Mouse (Mus musculus): ENCODE results near the gene Eif4a2.

Gene Eif4a2

DNA sequence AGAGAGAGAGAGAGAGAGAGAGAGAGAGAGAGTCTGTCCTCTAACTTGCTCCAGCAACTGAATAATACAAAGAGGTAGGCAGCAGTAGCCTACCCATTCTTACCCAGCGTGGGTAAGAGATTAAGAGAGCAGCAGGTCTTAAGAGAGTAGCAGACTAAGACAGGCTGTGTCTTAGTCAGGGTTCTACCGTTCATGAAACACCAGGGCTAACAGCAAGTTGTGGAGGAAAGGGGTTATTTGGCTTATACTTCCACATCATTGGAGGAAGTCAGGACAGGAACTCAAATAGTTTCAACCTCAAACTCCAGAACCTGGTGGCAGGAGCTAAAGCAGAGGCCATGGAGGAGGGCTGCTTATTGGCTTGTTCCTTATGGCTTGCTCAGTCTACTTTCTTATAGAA, 3.4 kb upstream of the Eif4a2 start:
- DNase-seq (ENCODE audit: low read depth, low spot score) = no peak

DNA sequence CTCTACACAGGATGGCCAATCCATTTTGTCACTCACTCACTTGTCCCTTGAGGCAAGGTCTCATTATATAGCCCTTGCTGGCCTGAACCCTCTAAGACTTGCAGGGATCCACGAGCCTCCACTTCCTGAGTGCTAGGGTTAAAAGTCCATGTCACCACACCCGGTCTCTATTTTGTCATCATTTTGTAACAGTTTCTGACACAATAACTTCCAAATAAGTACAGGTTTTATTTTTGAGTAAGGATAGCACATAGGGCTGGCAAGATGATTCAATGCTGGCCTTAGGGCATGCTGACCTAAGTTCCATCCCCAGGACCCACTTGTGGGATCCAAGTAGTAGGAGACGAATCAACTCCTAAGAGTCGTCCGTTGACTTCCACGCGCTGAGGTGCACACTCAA, 1.1 kb upstream of the Eif4a2 start:
- DNase-seq (ENCODE audit: low read depth, low spot score) = no peak

DNA sequence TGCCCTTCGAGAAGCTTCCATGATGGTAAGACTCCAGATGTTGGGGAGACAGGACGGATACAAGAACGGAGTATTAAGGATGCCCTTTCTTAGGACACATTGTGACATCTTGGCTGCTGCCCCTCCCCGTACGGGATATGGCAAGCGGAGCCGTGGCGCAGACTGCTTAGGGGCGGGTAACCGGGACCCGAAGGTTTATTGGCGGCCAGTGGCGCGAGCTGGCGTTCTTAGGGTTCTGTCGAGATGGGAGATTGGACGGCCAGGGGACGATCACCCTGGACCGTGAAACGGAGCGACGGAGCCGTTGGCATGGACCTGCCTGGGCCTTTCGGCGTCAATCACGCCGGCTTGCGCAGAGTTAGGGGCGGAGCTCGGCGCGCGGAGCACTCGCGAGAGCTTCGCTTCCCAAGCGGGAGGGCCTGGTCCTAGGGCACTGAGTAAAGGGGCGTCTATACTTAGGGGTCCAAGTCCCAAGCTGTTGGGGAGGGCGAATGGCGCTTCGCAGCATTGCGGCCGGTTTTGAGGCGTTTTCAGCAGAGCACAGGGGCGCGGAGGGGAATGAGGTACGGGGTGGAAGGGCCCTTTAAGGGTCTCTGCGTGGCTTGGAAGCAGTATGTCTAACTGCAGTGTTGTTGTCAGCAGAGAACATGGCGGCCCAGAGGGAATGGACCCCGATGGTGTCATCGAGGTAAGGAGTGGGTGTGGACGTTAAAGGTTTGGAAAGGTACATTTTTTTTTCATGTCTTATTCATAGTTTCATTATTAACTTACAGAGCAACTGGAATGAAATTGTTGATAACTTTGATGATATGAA, 909 bp downstream of the Eif4a2 start:
- DNase-seq (ENCODE audit: low read depth, low spot score) = peak; percentile 66

DNA sequence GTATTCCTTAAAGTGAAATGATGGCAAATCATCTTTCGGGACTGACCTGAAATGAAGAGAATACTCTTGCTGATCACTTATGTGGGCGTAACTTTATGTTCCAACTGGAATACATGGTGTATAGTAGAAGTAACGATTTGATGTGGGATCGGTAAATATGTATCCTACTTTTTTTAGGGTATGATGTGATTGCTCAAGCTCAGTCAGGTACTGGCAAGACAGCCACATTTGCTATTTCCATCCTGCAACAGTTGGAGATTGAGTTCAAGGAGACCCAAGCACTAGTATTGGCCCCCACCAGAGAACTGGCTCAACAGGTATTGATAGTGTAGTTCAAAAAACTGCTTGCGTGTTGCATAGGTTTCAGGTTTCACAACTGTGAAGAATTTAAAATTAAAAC, 1.7 kb downstream of the Eif4a2 start:
- no peak for DNase-seq (ENCODE audit: low read depth, low spot score)

DNA sequence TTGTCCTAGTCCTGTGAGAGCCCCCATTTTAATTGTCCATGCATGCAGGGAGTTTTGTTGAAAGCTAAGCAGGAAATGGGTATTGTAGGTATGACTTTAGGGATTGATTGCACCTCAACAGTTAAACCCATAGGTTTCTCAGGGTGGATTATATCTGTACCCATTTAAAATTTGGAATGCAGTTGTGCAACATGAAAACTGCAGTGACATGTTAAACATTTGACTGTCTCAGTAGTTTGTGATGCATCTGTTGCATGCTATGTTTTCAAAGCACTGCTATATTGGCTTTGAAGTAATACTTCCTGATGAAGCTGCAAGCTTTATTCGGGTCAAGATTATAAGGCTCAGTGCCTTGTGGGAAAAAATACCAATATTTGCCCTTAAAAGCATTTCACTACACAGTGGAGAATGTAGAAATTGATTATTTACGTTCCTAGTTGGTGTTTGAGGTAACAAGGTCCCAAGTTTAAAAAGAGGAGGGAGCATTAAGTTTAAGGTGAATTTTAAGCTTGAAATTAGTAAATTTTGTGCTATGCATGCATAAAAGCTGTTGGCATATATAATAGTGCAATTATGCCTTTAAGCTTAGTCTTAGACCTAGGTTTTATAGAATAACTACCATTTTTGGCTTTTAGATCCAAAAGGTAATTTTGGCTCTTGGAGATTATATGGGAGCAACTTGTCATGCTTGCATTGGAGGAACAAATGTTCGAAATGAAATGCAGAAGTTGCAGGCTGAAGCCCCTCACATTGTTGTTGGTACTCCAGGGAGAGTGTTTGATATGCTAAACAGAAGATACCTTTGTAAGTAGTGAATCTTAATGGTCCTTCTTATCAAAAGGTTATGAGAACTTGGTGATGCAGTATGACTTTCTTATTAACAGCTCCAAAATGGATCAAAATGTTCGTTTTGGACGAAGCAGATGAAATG, 2.4 kb downstream of the Eif4a2 start:
- DNase-seq (ENCODE audit: low read depth, low spot score) = no peak

DNA sequence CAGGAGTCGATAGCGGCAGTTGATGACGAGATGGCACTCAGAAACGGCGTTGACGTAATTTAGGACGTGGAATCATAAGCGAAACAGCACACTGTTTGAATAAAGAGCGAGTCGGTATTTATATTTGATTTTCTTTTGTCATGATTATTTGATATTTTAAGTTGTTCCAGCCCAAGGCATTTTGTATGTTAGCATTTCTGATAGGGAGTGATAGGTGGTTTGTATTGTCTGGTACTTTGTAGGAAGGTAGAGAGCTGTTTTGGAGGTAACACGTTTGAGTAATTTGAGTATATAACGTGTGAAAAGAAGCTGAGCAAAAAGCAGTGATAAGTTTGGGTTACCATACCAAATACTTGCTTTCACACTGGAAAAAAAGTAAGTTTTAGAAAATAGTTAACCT, 5.1 kb downstream of the Eif4a2 start:
- DNase-seq (ENCODE audit: low read depth, low spot score) = no peak

DNA sequence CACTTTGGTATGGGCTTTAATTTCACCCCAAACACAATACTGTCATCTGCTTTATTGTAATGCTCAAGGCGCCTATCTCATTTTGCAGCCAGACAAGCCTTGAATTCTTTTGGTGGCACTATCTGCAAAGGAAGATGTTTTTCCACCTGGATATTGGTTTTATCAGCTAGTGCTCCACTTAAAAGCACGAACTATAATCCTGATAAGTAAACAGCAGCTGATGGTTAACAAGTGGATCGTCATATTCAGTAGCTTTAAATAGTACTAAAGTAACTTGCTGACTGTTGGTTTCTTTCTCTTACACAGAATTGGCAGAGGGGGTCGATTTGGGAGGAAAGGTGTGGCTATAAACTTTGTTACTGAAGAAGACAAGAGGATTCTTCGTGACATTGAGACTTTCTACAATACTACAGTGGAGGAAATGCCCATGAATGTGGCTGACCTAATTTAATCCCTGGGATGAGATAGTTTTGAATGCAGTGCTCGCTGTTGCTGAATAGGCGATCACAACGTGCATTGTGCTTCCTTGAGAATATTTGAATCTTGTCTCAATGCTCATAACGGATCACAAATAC, 5.7 kb downstream of the Eif4a2 start:
- no peak for DNase-seq (ENCODE audit: low read depth, low spot score)

DNA sequence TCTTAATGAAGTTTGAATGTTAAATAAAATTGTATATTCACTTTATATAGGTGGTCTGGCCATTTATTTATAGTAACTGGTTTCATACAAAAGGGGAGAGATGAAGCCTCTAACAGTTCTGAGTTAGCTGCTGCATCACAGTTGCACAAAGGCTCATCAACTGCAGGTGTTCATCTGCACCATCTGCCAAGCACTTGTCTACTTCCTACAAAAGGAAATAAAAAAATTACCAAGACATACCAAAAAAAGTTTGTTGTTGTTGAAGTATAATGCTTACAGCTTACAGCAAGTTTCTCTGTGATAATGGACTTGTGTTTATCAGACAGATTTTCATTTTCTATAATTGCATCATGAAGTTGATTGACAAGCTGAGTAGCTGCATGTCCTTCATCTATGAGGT, 6.7 kb downstream of the Eif4a2 start:
- DNase-seq (ENCODE audit: low read depth, low spot score) = no peak

DNA sequence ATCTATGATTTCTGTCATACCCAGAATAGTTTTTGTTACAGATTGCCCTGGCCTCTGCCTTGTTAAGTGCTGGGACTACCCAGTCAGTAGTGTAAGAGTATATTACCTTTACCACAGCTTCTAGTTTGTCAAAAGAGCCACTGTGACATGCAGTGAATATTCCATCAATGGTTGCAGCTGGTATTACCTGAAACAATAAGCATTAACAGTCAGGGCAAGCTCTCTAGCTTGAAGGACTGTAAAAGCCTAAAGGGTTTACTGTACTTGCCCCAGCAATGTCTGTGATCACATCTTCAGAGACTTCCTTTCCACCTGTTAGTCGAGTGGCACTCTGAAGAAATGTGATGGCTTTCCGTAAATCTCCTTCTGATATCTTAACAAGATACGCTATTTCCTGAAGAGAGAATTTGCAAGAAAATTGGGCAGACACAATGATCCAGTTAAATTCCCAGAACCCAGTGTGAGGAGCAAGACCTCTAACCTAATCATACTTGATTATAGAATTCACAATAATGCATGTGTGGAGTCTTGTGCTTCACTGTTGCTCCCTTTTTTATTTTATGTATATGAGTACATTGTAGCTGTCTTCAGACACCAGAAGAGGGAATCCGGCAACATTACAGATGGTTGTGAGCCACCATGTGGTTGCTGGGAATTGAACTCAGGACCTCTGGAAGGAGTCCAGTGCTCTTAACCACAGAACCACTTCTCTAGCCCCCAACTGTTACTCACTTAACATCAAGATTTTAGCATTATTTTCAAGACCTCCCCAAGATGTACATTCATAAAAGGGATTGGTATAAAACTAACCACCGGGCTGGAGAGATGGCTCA, 7.3 kb downstream of the Eif4a2 start:
- no peak for DNase-seq (ENCODE audit: low read depth, low spot score)

DNA sequence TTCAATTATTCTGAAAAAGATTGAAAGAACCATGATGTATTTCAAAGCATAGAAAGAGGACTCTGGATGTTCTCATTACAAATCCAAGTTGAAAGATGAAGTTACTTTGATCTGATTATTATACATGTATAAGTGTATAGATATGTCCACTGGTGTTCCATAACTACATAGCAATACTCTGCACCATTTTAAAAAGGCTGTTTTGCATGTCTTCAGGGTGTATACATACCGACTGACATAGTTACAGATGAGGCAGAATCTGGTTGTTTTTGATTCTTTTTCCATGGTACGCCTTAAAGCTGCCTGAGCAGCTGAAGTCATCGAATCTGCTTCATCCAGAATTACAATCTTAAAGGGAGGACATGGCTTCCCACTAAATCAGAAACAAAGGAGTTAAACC, 8.2 kb downstream of the Eif4a2 start:
- no peak for DNase-seq (ENCODE audit: low read depth, low spot score)

DNA sequence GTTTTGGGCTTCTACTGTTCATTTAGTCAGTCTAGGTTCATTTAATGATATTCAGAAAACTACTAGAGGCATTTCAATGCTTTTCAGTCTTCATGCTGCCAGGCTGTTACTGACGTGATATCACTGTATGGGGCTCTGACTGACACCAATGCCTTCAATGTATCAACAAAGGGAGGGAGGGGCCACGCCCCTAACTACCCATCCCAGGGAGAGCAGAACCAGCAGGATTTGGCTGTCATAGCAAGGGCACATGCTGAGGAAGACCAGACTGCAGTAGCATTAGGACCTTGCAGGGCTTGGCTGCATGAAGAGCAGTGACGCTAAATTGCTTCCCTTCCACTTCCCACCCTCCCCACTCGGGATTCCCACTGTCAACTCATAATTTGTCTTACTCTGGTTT, 9.9 kb downstream of the Eif4a2 start:
- no peak for DNase-seq (ENCODE audit: low read depth, low spot score)

DNA sequence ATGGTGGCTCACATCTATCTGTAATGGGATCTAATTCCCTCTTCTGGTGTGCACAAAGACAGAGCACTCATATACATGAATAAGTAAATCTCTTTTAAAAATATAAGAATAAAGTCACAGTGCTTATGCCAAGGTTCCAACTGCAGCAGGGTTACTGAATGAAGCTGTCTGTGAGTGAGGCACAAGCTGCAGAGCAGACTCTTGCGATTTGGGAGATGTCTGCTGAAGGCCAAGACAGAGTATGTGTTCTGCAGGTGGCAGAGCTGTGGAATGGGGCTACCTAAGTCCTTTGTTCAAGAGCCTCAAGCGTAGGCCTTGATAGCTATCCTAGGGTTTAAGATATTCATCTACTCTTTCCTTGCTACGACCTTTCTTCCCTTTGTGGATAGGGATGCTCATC, 15.2 kb downstream of the Eif4a2 start:
- no peak for DNase-seq (ENCODE audit: low read depth, low spot score)

DNA sequence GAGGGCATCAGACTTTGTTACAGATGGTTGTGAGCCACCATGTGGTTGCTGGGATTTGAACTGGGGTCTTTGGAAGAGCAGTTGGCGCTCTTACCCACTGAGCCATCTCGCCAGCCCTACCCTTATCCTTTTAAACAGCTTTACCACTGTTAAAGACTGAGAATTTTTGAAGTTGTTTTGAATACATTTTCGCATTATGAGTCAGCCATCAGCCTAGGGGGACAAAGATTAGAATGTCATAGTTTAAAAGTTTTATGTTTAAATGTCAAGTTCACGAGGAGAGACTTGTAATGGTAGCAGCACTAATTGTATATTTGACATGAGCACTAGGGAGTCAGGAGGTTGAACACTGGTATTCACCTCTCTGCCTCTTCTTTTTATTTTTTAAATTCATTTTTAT, 15.9 kb downstream of the Eif4a2 start:
- no peak for DNase-seq (ENCODE audit: low read depth, low spot score)

DNA sequence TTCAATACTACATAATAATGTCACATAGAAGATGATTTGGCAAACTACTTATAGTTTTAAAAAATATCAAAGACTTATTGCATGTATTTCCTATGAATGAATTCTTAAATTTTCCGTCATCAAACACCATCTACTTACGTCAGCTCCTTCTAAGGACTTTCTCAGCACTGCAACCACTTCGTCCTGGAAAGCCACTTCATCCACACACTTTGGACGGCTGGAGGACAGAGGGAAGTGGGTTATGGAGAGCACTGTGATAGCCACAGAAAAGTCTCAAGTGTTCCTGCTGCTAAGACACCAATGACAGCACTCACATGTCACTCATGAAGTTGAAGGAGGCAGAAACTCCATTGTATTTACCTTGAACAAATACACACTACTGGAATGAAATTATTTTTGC, 17.2 kb downstream of the Eif4a2 start:
- DNase-seq (ENCODE audit: low read depth, low spot score) = no peak

DNA sequence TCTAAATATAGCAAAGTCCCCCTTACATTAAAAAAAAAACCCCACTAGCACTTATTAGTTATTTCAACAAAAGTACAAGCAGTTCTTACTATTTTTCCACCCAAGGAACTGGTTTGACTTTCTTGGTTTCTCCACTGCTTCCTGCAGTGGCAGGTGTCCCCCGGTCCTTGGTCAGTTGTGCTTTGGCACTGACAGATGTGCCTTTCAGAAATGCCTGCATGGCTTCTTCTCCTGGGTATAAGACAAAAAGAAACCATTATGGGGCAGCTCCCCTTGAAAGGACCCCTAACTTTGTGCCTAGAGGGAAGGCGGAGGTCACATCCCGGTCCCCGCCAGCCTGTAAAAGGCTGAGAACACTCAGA, 20.0 kb downstream of the Eif4a2 start:
- DNase-seq (ENCODE audit: low read depth, low spot score) = no peak

DNA sequence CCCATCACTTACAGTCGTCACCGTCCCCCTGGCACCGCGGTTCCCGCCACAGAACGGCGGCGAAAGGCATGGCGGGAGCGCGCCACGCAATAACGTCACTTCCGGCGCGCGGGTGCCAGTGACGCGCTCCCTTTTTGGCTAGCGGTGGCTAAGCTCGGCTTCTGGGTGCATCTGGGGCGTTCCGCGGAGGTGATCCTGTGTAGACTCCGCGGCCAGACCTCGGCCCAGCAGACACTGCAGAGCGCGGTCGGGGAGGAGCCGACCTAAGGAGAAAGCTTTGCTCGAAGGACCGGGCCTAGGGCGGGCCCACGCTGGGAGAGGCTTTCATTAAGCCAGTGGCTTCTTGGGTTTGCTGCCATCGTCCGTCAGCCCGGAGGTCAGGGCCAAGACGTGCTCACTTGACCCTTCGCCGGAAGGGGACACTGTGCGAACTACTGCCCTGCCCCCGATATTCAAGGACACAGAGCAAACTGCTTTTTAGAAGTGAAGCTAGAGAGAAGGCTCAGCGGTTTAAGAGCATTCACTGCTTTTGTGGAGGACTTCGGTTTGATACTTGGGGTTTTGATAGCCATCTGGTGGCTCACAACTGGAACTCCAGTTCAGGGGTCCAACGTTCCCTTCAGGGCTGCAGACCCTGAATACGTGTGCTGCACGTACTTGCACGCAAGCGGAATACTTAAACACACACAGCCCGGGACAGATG, 20.6 kb downstream of the Eif4a2 start, which contains the start of gene Rfc4:
Rfc4 (minus strand) TSS at position 65 of the 703 bp plus-strand sequence.
- peak; percentile 83 for DNase-seq (ENCODE audit: low read depth, low spot score)

DNA sequence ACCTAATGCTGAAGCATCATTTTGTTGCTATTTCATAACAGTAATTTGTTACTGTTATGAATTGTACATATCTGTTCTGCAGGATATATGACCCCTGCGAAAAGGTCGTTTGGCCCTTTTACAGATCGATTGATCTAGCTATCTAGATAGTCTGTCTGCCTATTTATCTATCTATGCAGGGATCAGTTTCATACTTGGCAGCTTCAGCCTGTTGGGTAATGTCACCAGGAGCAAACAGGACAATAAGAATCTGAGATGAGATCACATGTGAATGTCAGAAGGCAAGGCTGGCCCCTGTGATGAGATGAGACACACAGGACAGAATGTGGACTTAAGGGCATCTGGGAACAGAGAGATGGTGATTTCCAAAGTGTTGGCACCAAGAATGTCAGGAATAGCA, 23.1 kb downstream of the Eif4a2 start:
- DNase-seq (ENCODE audit: low read depth, low spot score) = no peak

DNA sequence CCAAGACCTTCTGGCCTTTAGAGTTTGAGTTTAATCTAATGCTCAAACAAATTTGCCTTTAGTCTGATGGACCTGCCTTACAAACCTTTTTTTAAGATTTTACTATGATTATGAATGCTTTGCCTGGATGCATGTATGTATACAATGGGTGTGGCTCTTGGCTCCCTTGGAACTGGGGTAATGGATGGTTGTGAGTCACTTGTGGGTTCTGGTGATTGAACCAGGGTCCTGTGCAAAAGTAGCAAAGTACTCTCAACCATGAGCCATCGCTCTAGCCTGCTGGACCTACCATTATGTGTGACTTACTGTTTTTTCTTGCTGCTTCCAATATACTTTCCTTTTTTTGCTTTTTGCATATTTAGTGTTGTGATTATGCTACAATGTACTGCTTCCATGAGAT, 25.1 kb downstream of the Eif4a2 start:
- DNase-seq (ENCODE audit: low read depth, low spot score) = no peak

DNA sequence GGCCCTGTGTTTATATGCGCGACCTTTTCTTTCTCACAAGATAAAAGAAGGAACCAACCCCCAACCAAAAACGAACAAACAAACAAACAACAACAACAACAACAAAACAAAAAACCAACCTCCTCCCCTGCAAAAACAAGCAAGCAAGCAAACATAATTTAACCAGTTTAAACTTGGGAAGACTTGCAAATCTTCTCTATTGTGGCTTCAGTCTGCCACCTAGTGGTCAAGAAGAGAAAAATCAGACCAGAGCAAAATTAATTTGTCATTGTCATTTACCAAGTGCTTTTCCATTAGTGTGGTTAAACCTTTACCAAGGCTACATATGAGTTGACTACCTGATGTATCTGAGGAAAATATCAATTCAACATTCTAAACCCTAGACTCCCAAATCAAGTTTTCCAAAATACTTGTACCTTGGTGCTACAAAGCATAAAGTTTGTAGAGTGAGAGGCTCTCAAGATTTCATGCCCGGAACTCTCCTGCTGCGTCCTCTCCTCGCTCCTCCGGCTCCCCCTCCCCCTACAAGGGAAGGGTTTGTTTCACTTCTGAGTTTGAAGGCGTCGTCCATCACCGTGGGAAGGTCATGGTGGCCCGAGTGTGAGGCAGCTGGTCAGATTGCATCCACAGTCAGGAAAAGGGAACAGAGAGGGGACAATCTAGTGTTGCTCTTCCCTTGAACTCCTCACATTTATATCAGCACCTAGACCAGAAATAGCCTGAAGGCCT, 28.3 kb downstream of the Eif4a2 start:
- DNase-seq (ENCODE audit: low read depth, low spot score) = peak; percentile 46

DNA sequence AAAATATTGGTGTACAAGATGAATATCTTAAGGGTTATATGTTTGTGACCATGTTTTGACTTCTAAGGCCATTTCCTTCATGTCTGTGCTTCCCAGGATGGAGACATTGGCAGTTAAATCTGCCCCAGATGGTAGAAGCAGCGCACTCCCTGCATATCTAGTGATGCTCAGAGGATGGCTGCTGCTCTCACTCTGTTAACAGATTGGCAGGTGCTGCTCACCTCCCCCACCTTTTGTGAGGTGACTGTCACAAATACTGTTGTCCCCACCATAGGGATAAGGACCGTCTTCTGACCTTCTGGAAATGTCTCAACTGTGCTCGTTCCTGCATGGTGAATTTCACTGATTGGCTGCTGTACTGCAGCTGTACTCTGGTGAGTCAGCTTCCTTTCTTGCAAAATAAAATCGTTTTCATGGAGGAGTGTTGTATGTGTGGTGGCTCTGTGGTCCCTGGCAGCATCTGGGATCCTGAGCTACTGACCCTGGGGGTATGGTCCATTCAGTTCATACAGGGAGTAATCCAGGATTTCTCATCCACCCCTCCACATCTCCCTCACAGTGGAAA, 29.2 kb downstream of the Eif4a2 start:
- DNase-seq (ENCODE audit: low read depth, low spot score) = no peak

All from c-Kit-negative CD71-positive TER-119-positive erythroid progenitor cells, embryonic 14.5 days (primary cell).